Mouse (Mus musculus) NIH3T3 (cell line): ENCODE data around the gene Nr2c1.
A peak's percentile ranks its signal among the peaks of the same experiment; 100 is the strongest.

ENCODE experiments used
- DNase-seq: peaks from one replicate; pipeline ENCODE4 v3.0.0-alpha.2; 2012; ENCODE audit warnings: low read depth

The Nr2c1 gene

DNA sequence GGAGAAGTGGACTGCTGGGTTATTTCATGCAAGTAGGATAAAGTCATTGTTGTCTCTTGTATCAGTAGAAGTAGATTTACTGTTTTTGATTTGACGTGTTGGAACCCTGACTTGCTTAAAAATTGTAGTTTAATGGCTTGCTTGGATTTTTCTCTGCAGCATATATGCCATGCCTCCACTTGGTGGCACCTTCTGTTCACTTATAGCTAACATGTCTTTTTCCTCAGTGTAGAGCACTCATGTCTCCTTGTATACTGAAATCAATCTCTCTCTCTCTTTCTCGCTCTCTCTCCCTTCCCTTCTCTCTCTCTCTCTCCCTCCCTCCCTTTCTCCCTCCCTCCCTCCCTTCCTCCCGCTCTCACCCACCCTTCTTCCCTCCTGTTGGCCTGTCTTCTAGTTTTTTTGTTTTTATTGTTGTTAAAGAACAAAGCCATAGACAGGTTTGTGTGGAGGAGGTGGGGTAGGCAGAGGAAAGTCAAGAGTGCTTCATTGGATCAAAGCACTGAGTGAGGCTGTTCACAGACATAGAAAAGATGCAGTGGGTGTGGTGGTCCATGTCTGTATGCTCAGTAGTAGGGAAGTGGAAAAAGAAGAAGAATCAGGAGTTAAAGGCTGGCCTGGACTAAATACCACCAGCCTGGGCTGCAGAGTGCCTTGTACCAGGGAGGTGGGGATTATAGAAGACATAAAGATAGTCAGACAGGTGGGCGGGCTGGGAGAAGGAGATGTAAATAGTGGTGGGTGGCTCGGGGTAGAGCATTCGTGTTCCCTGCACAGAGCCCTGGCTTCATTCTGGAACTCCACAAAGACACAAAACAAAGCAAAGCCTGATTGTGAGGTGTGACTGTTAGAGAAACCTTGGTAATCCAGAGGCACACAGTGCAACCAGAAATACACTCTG lies 63.1 kb downstream of the Nr2c1 start:
- DNase-seq: peak; percentile 33

DNA sequence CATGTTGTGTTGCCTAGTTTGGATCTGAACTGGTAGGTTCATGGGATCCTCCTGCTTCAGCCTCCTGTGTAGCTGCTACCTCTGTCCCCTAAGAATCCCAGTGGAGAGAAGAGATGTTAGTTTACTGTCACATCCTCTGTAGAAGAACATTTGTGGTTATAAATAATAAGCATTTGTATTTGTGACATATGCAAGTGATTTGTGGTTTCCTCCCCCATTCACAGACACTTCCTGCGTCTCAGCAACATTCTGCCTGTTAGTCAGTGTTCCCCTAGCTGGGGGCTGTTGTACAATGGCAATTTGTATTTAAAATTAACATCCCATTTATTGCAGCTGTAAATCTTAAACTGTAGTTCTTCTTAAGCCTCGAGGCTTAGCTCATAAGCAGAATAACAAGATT lies 63.9 kb downstream of the Nr2c1 start:
- DNase-seq: no peak

DNA sequence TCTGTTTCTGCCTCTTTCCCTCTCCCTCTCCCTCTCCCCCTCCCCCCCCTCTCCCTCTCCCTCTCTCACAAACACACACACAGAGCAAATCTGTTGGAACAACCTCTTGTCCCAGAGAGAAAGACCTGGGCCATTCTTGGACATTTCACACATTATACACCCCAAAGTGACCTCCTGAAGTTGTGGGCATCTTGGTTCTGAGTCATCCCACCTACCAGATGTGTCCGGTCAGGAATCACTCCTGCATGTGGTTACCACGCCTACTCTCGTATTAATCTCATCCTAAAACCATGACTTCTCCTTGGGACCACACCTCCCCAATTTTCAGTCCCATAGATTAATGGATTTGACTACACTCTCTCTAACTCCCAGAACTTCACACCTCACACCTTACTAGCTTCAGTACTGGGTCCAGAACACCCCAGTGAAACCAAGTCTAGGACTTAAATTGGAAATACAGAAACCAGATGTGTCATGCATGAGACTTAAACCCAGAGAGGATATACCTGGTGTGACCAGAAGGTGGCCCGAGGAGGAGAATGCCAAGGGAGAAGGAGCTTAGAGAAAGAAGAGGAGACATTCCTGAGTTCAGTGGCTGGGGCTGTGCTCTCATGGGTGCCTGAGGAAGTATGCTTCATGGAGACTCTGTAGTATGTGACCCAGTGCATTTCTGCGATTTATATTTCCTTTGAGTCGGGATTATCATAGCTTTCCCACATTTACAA lies 77.4 kb downstream of the Nr2c1 start:
- peak; percentile 53 for DNase-seq

DNA sequence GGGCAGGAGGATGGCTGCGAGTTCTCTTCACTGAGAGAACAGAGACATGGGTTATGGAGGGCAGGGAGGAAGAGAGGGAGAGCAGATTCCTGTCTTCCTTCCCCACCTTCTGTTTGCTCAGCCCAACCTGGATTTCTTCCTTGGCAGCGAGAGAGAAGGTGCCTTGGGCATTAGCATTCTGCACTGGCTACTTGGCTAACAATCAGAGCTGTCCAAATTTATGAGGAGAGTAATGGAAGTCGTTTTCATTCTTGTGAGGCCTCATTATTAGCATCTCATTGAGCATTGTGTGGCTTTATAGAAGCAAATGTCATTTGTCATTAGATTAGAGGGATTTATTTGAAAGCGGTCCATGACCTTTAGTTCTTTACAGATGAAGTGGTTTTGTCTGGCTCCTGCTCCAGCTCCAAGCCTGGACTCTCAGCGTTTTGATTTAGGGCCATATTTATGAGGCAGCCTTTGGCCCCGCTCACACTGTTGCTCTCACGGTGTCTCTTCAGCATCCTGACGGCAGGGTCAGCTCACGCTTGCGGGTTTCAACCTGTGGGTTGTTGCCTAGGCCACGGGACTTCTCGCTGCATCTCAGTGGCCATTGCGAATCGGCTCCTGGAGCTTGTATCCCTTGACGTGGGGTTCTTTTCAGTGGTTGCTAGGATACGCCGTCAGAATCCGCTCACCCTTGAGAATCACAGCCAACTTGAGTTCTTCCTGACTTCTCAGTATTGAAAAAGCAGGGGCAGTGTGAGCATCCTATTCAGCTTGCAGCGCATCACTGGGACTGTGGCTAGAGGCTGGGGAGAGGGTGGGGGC lies 82.6 kb downstream of the Nr2c1 start:
- DNase-seq: no peak

DNA sequence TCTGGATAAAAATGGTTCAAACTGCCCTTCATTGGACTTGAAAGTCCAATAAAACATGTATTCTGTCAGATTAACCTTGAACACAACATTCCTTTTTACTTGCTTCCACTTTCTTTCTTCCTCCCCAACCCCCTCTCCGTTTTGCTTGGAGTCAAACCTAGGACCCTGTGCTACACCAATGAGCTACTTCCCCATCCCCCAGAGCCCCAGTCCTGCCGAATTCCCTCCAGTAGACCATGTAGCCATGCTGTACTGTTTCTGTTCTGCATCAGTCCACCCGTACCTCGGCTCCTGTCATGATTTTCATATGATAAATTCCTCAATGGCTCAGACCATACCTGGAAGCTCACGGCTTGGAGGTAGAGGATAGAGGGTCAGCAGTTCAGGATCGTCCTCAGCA lies 83.2 kb downstream of the Nr2c1 start:
- DNase-seq: no peak

DNA sequence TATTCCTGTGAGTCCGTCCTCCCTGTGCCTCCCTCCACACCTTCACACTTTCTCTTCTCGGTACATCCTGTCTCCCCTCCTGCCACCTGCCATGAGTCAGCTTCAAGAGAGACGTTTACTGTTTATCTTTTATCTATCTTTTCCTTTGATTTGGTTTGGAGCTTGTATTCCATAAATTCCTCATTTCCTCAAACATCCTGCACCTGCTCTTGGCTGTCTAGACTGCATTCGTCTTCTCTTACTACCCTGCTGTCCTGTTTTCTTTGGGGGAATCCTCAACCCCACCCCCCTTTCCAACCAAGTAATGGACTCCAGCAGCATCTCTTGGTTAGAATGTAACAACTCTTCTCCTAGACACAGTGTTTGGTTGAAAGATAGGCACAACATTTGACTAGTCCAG lies 87.4 kb downstream of the Nr2c1 start:
- no peak for DNase-seq

DNA sequence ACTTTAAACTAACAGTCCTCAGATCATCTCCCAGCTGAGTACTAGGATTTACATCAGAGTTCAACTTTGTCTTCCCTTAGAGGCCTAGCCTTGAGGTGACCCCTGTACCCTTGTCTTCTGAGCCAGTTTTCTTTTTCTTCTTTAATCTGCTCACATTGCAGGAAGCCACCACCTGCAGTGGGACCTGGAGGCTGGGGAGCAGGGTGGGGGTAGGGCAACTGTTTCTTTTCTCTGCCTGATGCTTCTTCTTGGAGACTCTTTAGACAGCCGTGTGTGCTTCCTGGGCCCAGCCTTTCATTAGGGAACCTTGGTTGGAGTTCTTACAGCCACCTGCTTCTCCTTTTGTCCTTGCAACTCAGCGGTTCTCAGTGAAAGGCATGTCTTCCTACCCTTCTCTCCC lies 93.5 kb downstream of the Nr2c1 start:
- no peak for DNase-seq
